Mouse (Mus musculus) heart, embryonic 15.5 days (tissue): ENCODE results near the gene Hist1h1c. TPM values are rescaled to one million over a fixed set of nuclear protein-coding genes. Genes with fewer than 3 reads are reported as not detected.

Experiments used
- ATAC-seq: fragments of 200-750 bp; cut with Nextera tagmentation; replicated peaks from 2 replicates; pipeline ENCODE4 v1.8.0; 2017; ENCODE audit warnings: low read depth, moderate TSS enrichment; ENCODE audit not compliant: insufficient number of reproducible peaks, insufficient read depth, low FRiP score
- H3K27ac ChIP-seq: fragments of 300-500 bp; sonication (generic); 2 replicates; pipeline ENCODE4 v1.5.1; 2015; ENCODE audit warnings: mild to moderate bottlenecking, inconsistent platforms
- H3K27me3 ChIP-seq: fragments of 300-500 bp; sonication (generic); 2 replicates; pipeline ENCODE4 v1.6.1; 2015; ENCODE audit warnings: inconsistent platforms
- H3K36me3 ChIP-seq: fragments of 300-500 bp; sonication (generic); 2 replicates; pipeline ENCODE4 v1.6.1; 2015; ENCODE audit warnings: mild to moderate bottlenecking, inconsistent platforms
- H3K4me1 ChIP-seq: fragments of 300-500 bp; sonication (generic); replicated peaks from 2 replicates; pipeline ENCODE4 v1.6.1; 2015; ENCODE audit warnings: inconsistent platforms
- H3K4me2 ChIP-seq: fragments of 300-500 bp; sonication (generic); 2 replicates; pipeline ENCODE4 v1.6.1; 2015; ENCODE audit warnings: inconsistent platforms, mild to moderate bottlenecking, moderate library complexity
- H3K4me3 ChIP-seq: fragments of 300-500 bp; sonication (generic); 2 replicates; pipeline ENCODE4 v1.5.1; 2015; ENCODE audit warnings: mild to moderate bottlenecking, inconsistent platforms
- H3K9ac ChIP-seq: fragments of 300-500 bp; sonication (generic); 2 replicates; pipeline ENCODE4 v1.6.1; 2015; ENCODE audit warnings: mild to moderate bottlenecking, inconsistent platforms
- H3K9me3 ChIP-seq: fragments of 300-500 bp; sonication (generic); replicated peaks from 2 replicates; pipeline ENCODE4 v1.6.1; 2016; ENCODE audit warnings: inconsistent platforms
- WGBS: fragments of 180-500 bp; shearing (Covaris S2); methylation state at CpG from one replicate; pipeline ENCODE4 v1.1.7; 2015; ENCODE audit warnings: mixed read lengths; 5-methylcytosine and 5-hydroxymethylcytosine counted together
- polyA plus RNA-seq: library from polyadenylated mRNA; unstranded; fragments of >200 nt; fragmentation: Nextera tagmentation; extraction: Ambion mirVana; gene quantifications from 2 replicates; pipeline ENCODE4 v1.2.1, GENCODE M21; 2015

Hist1h1c gene
- polyA plus RNA-seq: 38.8 and 41.2 TPM in 2 replicates

GRCm38 (mm10) chr13:23738677-23739068, at the start of gene Hist1h1c:
Gene Hist1h1c, plus strand, starts transcription at chr13:23738808.
- Histone ChIP-seq H3K4me3 (peak within 1 kb of the TSS; percentile 74), H3K9ac (peak within 1 kb of the TSS; percentile 92), H3K36me3 (no peaks in the 10 kb centered on the region), H3K27me3 (no peaks in the 10 kb centered on the region), H3K4me2 (peak within 1 kb of the TSS; percentile 97), H3K4me1 (peaks cover 19% of the 10 kb centered on the region), H3K27ac (peak within 1 kb of the TSS; percentile 99), H3K9me3 (no peaks in the 10 kb centered on the region)
- ATAC-seq: peak; percentile 91
- under 1% methylated on average over 38 of the region's 38 CpGs for whole genome bisulfite sequencing

- 96% methylated on average over 2 of the region's 2 CpGs for WGBS
- ATAC-seq: no peak
Observed at GRCm38 (mm10) chr13:23688956-23689355, 49.7 kb upstream of the Hist1h1c start.

GRCm38 (mm10) chr13:23689459-23689858, 49.1 kb upstream of the Hist1h1c start:
- no peaks in the 10 kb centered on the region for H3K9me3 ChIP-seq
- no peak overlapping the region for H3K4me2 ChIP-seq
- H3K36me3 ChIP-seq: no peaks in the 10 kb centered on the region
- H3K9ac ChIP-seq: no peak overlapping the region
- WGBS: 51% methylated on average over 2 of the region's 2 CpGs
- no peak overlapping the region for H3K27ac ChIP-seq
- no peak overlapping the region for H3K4me3 ChIP-seq
- no peak for ATAC-seq
- H3K4me1 ChIP-seq: peaks cover 9% of the 10 kb centered on the region
- no peaks in the 10 kb centered on the region for H3K27me3 ChIP-seq

More at GRCm38 (mm10) chr13:23688956-23689355, 49.7 kb upstream of the Hist1h1c start:
- Histone ChIP-seq H3K4me3 (no peak overlapping the region), H3K9me3 (no peaks in the 10 kb centered on the region), H3K27ac (no peak overlapping the region), H3K27me3 (no peaks in the 10 kb centered on the region), H3K9ac (no peak overlapping the region), H3K4me2 (no peak overlapping the region), H3K4me1 (peaks cover 9% of the 10 kb centered on the region), H3K36me3 (no peaks in the 10 kb centered on the region)

GRCm38 (mm10) chr13:23693856-23694440, 44.7 kb upstream of the Hist1h1c start:
- H3K27ac ChIP-seq: no peak overlapping the region

GRCm38 (mm10) chr13:23694956-23695355, 43.7 kb upstream of the Hist1h1c start:
- peaks cover 12% of the 10 kb centered on the region for H3K4me1 ChIP-seq
- no peak overlapping the region for H3K4me2 ChIP-seq
- no peaks in the 10 kb centered on the region for H3K36me3 ChIP-seq
- ATAC-seq: no peak
- H3K27ac ChIP-seq: no peak overlapping the region
- H3K9me3 ChIP-seq: no peaks in the 10 kb centered on the region
- no peak overlapping the region for H3K9ac ChIP-seq
- H3K27me3 ChIP-seq: no peaks in the 10 kb centered on the region
- no peak overlapping the region for H3K4me3 ChIP-seq
- 88% methylated on average over 9 of the region's 9 CpGs for WGBS

More at GRCm38 (mm10) chr13:23693856-23694440, 44.7 kb upstream of the Hist1h1c start:
- no peak for ATAC-seq
- 78% methylated on average over 6 of the region's 6 CpGs for WGBS
- no peak overlapping the region for H3K4me3 ChIP-seq
- H3K9me3 ChIP-seq: no peaks in the 10 kb centered on the region
- no peak overlapping the region for H3K9ac ChIP-seq
- H3K27me3 ChIP-seq: no peaks in the 10 kb centered on the region
- H3K4me1 ChIP-seq: peaks cover 12% of the 10 kb centered on the region
- no peaks in the 10 kb centered on the region for H3K36me3 ChIP-seq
- no peak overlapping the region for H3K4me2 ChIP-seq

GRCm38 (mm10) chr13:23695514-23695913, 43.1 kb upstream of the Hist1h1c start, which contains the start of gene Hist1h1t:
Gene Hist1h1t, plus strand, starts transcription at chr13:23695814.
- no peak for ATAC-seq
- H3K9me3 ChIP-seq: no peaks in the 10 kb centered on the region
- H3K27me3 ChIP-seq: no peaks in the 10 kb centered on the region
- peak within 1 kb of the TSS; percentile 34; the same call in 1 of the 2 replicates for H3K27ac ChIP-seq
- H3K9ac ChIP-seq: no peak within 1 kb of the TSS
- H3K4me2 ChIP-seq: peak within 1 kb of the TSS; percentile 41
- H3K36me3 ChIP-seq: no peaks in the 10 kb centered on the region
- H3K4me1 ChIP-seq: peaks cover 12% of the 10 kb centered on the region
- no peak within 1 kb of the TSS for H3K4me3 ChIP-seq
- 47% methylated on average over 13 of the region's 13 CpGs for WGBS

GRCm38 (mm10) chr13:23696061-23696474, 42.5 kb upstream of the Hist1h1c start:
- H3K4me2 ChIP-seq: peak overlapping the region; percentile 41
- no peaks in the 10 kb centered on the region for H3K27me3 ChIP-seq
- ATAC-seq: no peak
- WGBS: 50% methylated on average over 15 of the region's 15 CpGs
- no peak overlapping the region for H3K9ac ChIP-seq
- no peaks in the 10 kb centered on the region for H3K9me3 ChIP-seq
- H3K4me1 ChIP-seq: peaks cover 12% of the 10 kb centered on the region
- peak overlapping the region; percentile 34; the same call in 1 of the 2 replicates for H3K27ac ChIP-seq
- no peaks in the 10 kb centered on the region for H3K36me3 ChIP-seq
- no peak overlapping the region for H3K4me3 ChIP-seq

GRCm38 (mm10) chr13:23697491-23698299, 40.9 kb upstream of the Hist1h1c start:
- peak overlapping the region; percentile 45 for H3K4me3 ChIP-seq
- no peaks in the 10 kb centered on the region for H3K9me3 ChIP-seq
- H3K9ac ChIP-seq: peak overlapping the region; percentile 35
- H3K4me1 ChIP-seq: peaks cover 12% of the 10 kb centered on the region
- under 1% methylated on average over 32 of the region's 32 CpGs for whole genome bisulfite sequencing
- ATAC-seq: peak; percentile 13
- H3K4me2 ChIP-seq: peak overlapping the region; percentile 65
- no peaks in the 10 kb centered on the region for H3K27me3 ChIP-seq
- H3K36me3 ChIP-seq: no peaks in the 10 kb centered on the region
- peak overlapping the region; percentile 80 for H3K27ac ChIP-seq

- H3K4me3 ChIP-seq: peak within 1 kb of the TSS; percentile 45
Observed at GRCm38 (mm10) chr13:23698300-23698693, 40.3 kb upstream of the Hist1h1c start, which contains the start of gene Hist1h4c. Gene Hist1h4c, minus strand, starts transcription at chr13:23698454.

GRCm38 (mm10) chr13:23698996-23699395, 39.6 kb upstream of the Hist1h1c start:
- peaks cover 12% of the 10 kb centered on the region for H3K4me1 ChIP-seq
- no peaks in the 10 kb centered on the region for H3K36me3 ChIP-seq
- H3K9ac ChIP-seq: no peak overlapping the region
- 66% methylated on average over 6 of the region's 6 CpGs for WGBS
- H3K27me3 ChIP-seq: no peaks in the 10 kb centered on the region
- no peak for ATAC-seq
- H3K9me3 ChIP-seq: no peaks in the 10 kb centered on the region
- peak overlapping the region; percentile 65 for H3K4me2 ChIP-seq
- H3K27ac ChIP-seq: peak overlapping the region; percentile 80
- peak overlapping the region; percentile 45; the same call in 1 of the 2 replicates for H3K4me3 ChIP-seq

More at GRCm38 (mm10) chr13:23698300-23698693, 40.3 kb upstream of the Hist1h1c start, which contains the start of gene Hist1h4c:
- H3K9me3 ChIP-seq: no peaks in the 10 kb centered on the region
- WGBS: 0% methylated on average over 22 of the region's 22 CpGs
- H3K27me3 ChIP-seq: no peaks in the 10 kb centered on the region
- H3K4me2 ChIP-seq: peak within 1 kb of the TSS; percentile 65
- peak within 1 kb of the TSS; percentile 80 for H3K27ac ChIP-seq
- ATAC-seq: peak; percentile 94
- H3K9ac ChIP-seq: peak within 1 kb of the TSS; percentile 35
- H3K36me3 ChIP-seq: no peaks in the 10 kb centered on the region
- peaks cover 12% of the 10 kb centered on the region for H3K4me1 ChIP-seq

GRCm38 (mm10) chr13:23699767-23700166, 38.8 kb upstream of the Hist1h1c start:
- no peak overlapping the region for H3K27ac ChIP-seq
- no peaks in the 10 kb centered on the region for H3K9me3 ChIP-seq
- no peak overlapping the region for H3K4me3 ChIP-seq
- H3K4me1 ChIP-seq: peaks cover 12% of the 10 kb centered on the region
- ATAC-seq: no peak
- H3K36me3 ChIP-seq: no peaks in the 10 kb centered on the region
- no peak overlapping the region for H3K9ac ChIP-seq
- 66% methylated on average over 3 of the region's 3 CpGs for WGBS
- no peaks in the 10 kb centered on the region for H3K27me3 ChIP-seq
- no peak overlapping the region for H3K4me2 ChIP-seq
